Mouse (Mus musculus): ENCODE measurements around the gene Selenow.
"Not testable (repeated sequence)": the region's sequence is repeated elsewhere in the genome, so short reads cannot be mapped to it uniquely, and the experiment has no call there.

Gene Selenow

DNA sequence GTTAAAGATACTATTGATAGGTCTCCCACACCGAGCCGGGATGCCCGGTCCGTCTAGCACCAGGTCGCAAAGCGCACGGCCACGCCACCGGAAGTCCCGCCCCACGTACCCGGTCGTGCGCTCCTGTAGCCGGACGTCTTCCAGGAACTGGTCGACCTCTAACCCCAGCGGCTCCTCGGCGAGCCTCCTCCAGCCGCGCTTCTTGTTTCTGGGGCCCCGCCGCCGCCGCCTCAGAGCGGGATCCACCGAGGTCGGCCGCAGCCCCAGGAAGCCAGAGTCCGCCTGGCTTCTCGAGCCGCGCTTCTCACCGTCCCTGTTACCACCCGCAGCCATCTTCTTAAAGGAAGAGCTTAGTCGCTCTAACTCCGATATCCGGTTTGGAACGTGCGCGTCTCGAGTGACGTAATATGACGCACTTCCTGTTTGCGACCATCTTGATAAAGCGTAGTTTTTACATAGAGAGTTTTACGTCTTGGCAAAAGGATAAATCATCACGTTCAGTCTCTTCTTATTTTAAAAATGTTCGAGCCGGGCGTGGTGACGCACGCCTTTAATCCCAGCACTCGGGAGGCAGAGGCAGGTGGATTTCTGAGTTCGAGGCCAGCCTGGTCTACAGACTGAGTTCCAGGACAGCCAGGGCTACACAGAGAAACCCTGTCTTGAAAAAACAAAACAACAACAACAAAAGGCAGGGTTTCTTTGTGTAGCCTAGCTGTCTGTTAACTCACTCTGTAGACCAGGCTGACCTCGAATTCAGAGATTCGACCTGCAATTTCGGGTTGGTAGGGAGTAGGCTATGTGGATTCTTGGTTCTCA is 23.7 kb upstream of the Selenow start, which contains the start of gene Nop53:
Nop53 (minus strand) TSS at position 354 of the 816 bp plus-strand sequence.
- peak; percentile 89 to 92 for DNase-seq (ENCODE audit: low spot score in 2 of 2)

DNA sequence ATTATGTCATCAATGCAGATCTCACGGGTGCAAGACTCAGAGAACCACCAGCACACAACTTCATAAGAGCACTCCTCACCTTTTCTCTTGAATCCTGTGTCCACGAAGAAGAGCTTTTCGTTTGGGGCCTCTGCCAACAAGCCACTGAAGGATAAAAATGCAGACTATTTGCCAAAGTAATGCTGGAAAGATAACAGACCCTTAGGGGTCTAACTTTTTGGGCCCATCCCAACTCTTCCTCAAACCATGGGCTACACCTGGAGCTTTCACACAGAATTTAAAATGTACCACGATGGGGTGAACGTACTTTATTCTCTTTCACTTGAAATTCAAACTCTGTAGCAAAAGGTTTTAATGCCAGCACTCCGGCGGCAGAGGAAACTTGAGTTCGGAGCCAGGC is 23.0 kb upstream of the Selenow start:
- DNase-seq (ENCODE audit: low spot score in 2 of 2): no peak

DNA sequence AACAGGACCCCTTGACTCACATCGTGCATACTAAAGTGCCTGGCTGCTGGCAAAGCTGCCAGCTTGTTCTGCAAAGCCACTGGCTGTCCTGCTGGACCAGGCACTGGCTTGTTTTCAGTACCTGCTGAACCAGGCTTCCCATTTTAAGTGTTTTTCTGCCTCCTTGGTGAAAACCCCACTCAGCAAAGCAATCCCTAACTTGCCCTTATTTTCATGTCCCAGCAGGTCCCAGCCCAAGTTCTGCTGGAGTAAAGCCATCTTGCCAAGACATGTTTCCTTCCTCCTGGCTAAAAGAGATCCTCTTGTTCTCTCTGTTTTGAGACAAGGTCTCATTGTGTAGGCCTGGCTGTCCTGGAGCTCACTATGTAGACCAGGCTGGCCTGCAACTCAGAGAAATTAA is 22.1 kb upstream of the Selenow start:
- no peak for DNase-seq (ENCODE audit: low spot score in 2 of 2)

DNA sequence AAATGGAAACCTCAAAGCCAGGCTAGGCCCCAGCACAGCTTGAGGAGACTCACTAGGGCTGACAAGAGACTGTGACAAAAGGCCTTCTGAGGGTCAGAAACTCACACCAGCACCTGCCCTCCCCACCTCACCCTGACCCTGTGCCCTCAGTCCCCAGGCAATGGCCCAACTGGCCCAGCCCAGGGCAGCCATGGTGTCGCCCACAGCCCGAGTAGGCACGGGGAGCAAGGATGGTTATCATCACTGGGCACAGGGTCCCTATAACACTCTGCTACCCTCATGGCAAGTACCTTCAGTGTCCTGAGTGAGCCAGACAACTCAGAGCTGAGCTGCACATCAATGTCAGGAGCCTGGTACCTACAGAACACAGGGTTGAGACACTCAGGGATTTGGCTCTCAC is 16.4 kb upstream of the Selenow start:
- no peak for DNase-seq (ENCODE audit: low spot score in 2 of 2)

DNA sequence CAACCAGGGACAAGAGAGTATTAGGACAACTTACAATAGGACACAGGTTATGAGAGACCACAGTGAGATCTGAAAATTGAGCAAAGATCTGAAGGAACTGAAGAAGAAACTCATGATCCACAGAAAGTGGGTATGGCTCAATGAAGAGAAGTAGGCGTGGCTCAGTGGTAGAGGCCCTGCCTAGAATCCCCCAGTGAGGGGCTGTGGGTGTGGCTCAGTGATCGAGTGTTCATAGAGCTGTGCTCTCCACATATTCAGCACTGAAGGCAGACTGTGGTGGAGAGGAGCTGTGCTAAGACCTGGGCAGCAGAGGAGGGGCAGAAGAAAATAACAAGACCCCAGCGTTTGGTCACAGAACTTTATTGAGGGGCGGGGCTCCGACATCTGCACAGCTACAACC is 15.3 kb upstream of the Selenow start:
- no peak for DNase-seq (ENCODE audit: low spot score in 2 of 2)

DNA sequence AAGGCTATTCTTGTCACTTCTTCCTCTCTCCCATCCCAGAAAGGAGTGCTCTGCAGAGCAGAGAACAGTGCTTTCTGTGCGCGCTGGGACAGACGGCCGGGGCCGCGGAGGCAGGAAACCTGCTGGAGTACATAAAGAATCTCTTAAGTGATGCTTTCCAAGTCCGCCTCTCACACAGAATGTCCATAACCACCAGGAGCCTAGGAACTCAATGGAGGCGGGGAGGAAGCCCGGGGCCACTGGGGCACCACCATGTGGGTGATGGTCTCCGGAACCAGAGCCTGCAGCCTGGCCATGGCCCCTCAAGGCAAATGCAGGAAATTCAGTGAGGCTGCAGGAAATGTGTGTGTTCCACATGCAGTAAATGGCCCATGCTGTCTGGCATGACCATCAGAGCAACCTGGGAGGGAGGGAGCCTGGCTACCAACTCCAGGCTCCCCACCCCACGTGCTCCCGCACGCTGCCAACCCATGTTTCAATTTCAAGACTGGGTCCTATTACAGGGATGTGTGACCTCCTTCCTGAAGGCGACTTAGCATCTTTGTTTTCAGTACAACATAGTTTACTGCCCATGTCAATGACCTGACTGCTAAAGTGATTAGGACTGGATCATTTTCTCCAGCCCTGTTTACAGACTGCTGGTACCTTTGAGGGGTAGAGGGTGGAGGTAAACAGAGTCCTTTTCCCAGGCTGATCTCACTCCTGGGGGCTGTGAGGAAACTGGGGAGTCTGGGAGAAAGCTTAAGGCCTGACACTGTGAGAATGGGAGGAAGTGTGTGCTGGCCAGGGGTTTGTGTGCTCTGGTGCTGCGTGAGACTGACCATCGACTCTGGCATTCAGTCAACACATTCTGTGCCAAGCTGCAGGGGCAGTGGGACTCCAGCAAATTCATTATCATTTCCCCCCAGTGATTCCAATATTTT is 11.5 kb upstream of the Selenow start:
- DNase-seq (ENCODE audit: low spot score in 2 of 2): no peak

DNA sequence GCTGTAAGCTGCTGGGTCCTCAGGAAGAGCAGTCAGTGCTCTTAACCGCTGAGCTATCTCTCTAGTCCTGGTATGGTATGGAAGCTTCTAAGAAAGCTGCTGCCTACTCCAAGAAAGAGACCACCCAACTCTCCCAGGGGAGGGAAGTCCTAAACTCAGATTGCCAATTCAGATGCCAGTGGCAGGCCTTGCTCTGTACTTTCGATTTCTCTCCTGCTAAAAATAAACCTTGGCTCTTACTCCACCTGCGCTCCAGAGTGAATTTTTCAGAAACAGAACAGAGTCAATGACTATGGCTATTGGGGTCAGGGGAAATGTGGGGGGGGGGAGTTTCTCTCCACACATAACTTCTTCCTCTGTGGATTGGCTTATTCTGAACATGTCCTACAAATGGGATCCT is 9.4 kb upstream of the Selenow start:
- DNase-seq (ENCODE audit: low spot score in 2 of 2): no peak

DNA sequence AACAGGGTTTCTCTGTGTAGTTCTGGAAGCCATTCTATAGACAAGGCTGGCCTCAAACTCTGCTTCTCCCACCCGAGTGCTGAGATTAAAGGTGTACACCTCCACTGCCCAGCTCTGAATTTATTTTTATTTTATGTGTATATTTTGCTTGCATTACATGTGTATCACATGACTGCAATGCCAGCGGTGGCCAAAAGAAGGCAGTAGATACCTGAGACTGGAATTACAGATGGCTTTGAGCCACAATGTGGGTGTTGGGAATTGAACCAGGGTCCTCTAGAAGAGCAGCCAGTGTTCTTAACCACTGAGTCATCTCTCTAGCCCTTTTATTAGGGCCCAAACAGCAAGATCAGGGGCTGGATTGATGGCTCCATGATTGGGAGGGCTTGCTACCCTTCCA is 8.3 kb upstream of the Selenow start:
- no peak for DNase-seq (ENCODE audit: low spot score in 2 of 2)

DNA sequence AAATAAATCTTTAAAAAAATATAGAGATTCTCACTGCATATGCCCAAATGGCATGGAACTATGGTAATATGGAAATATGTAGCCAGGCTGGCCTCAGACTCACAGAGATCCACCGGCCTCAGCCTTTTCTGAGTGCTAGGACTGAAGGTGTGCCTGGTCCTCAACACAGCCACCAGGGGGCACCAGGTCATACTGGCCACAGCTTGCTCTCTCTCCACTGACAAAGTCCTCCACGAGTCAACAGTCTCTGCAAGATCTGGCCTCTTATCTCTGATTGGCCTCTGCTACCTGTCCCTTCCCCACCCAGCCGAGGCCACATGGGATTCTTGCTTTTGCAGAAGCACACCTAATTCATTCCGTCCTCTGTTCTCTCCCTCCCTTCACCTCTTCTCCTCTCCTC is 7.7 kb upstream of the Selenow start:
- peak; percentile 52 to 84 for DNase-seq (ENCODE audit: low spot score in 2 of 2)

DNA sequence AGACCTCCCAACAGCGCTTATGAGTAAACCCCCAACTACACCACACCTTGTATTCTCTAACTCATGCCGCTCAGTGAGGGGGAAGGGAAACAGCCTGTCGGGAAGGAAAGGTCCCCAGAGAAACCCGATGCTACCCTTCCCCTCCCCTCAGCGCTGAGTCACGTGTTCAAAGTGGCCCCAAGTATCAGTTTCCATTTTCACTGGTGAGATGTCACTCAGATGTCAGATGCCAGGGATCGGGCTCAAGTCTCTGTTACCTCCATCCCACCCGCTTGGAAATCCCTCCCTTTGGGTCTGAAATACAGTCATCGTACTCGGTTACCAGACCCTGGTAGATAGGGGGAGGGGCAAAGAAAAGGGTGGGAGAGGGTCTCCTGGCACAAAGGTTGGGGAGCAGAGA is 406 bp downstream of the Selenow start:
- peak; percentile 40 to 48 for DNase-seq (ENCODE audit: low spot score in 2 of 2)

DNA sequence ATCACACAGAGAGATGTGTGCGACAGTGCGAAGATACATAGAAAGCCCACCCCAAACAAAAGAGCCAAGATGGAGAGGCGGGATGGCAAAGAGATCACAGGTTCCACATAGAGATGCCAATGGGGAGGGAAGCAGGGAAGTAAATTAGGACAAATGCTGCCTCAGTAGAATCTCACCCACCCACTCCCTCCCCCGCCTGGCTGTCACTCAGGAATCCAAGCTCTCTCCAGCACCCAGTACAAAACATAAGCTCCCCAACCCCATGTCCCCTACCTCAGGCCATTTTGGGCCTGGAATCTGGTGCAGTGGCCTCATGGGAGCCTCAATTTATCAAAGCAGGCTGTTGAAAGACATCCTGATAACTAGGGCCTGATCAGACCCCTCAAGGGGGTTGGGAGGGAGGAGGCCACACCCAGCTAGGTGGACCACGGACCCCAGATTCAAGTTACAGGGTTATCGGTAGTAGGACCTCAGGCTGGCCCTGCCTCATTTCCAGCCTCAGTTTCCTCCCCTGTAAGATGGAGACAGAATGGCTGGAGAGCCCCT is 1.5 kb downstream of the Selenow start:
- no peak for DNase-seq (ENCODE audit: low spot score in 2 of 2)

DNA sequence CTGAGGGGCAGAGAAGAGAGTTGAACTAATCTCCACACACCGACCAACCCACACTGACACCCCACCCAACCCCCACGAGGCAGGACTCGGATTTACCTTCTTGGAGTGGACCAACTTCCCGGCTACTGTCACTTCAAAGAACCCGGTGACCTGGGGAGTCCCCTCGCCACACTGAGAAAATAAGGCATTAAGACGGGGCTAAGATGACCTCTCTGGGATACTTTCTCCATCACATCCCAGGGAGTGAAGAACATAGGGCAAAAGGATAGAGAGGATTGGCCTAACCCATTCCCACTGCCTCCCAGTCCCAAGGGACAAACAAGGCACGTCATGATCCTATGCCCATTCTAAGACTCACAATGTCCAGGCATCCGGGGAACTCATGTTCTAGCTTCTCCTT is 2.3 kb downstream of the Selenow start:
- DNase-seq (ENCODE audit: low spot score in 2 of 2): no peak

DNA sequence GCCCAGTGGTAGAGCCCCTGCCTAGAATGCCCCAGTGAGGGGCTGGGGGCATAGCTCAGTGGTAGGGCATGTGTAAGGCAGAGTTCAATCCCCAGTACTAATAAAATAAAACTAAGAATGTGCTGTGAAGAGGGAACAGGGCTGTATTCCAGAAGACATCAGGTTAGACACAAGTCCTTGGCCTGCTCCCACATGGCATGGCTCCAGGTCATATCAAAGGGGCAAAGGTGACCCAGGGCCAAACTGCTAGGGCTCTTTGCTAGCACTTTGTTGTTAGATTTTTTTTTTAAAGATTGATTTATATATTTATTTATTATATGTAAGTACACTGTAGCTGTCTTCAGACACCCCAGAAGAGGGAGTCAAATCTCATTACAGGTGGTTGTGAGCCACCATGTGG is 3.8 kb downstream of the Selenow start:
- no peak for DNase-seq (ENCODE audit: low spot score in 2 of 2)

DNA sequence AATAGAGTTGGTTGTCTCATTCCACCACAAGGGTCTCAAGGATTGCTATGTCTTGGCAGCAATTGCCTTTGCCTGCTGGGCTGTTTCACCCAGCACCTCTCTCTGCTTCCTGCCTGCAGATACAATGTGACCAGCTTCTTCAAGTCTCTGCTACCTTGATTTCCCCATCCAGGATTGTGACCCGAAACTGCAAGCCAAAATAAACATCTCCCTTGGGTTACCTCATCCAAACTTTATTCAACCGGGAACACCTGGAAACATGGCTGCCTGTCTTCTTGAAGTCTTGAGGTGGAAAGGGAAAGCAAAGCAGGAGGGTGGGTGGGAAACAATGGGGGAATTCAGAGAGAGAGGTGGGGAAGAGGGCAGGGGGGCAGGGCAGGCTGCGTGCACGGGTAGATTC is 5.2 kb downstream of the Selenow start:
- no peak for DNase-seq (ENCODE audit: low spot score in 2 of 2)

DNA sequence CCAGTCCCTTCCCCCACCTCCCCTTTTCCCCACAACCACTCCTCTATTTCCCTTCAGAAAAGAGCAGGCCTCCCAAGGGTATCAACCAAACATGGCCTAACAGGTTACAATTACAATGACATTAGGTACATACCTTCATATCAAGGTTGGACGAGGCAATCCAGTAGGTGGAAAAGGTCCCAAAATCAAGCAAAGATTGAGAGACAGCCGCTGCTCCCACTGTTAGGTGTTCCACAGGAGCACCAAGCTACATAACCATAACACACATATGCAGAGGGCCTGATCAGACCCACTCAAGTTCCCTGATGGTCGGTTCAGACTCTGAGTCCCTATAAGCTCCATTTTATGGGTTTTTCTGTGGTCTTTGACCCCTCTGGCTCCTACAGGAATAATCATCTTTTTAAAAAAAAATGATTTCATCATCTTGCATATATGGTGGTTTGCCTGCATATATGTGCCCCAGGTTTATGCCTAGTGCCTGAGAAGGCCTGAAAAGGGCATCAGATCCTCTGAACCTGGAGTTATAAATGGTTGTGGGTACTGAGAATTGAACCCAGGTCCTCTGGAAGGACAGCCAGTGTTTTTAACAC is 6.0 kb downstream of the Selenow start:
- no peak for DNase-seq (ENCODE audit: low spot score in 2 of 2)

DNA sequence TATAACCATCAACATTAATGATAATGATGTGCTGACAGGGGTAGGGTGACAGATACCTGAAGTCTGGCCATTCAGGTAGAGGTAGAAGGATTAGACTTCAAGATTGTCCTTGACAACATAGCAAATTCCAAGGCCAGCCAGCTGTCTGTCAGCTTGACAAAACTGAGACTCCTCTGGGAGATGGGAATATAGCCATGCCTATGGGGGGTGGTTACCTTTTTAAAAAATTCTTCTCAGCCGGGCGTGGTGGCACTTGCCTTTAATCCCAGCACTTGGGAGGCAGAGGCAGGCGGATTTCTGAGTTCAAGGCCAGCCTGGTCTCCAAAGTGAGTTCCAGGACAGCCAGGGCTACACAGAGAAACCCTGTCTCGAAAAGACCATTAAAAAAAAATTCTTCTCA is 6.5 kb downstream of the Selenow start:
- not testable (repeated sequence) for DNase-seq (ENCODE audit: low spot score in 2 of 2)

DNA sequence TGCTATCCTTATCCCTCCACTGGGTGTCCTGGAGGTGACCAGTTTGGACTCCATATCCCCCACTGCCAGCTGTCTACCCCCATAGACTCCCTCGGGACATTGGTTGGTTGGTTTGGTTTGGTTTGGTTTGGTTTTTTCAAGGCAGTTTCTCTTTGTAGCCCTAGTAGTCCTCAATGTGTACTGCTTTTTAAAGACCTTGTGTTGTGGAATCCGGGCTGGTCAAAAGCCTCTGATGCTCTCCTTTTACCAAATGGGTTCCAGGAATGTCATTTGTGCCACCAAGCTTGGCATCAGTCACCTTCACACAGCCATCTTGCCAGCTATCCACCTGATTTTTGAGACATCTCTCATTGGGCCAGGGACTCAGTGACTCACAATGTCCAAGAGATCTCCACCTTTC is 7.5 kb downstream of the Selenow start:
- DNase-seq (ENCODE audit: low spot score in 2 of 2): no peak

DNA sequence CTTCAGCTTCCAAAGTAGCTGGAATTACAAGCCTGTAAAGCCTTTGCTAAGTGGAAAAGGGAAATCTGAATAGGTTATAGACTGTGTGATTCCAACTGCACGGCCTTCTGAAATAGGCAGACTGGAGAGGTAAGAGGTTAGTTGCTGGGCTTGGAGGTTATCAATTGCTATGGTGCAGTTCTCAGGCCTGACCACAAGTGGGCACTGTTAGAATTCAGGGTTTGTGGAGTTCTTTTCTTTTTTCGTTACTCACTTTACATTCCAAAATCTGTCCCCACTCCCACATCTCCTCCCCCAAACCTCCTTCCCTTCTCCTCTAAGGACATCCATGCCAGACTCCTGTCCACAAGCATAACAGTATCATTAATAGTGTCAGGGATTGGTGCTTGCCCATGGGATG is 8.0 kb downstream of the Selenow start:
- DNase-seq (ENCODE audit: low spot score in 2 of 2): peak; percentile 35 to 67

DNA sequence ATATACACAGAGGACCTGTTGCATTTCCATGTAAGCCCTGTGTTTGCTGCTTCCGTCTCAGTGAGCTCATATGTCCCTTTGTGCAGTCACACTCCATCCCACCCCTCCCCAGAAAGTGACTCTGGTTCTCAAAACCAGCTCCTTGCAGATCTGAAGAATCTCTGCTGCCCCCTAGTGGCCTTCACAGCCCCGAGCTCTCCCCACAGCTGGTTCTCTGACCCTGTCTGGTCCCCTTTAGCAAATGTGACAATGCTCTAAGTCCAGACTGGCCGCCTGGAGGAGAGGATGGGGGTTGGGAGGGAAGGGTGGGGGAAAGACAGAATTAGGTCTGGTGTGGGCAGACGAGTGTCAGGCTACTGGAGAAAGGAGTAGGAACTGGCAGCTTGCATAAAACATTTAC is 10.0 kb downstream of the Selenow start:
- peak; percentile 44 to 81 for DNase-seq (ENCODE audit: low spot score in 2 of 2)

DNA sequence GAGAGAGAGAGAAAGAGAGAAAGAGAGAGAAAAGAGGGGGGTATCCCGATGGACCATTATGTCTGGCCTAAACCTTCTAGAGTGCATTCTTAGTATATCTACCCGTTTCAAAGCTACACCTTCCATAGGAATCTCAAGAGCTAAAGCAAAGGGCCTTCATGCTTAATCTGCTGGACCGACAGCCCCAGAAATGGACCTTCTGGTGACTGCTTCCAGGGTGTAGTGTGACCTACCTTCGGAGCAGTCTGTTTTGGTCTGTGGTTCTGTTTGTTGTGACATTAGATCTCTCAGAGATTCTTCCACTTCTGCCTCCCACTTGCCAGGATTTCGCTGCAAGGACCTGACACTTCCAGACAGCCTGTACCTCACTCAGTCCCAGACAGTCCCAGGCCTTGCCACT is 11.7 kb downstream of the Selenow start:
- no peak for DNase-seq (ENCODE audit: low spot score in 2 of 2)

DNA sequence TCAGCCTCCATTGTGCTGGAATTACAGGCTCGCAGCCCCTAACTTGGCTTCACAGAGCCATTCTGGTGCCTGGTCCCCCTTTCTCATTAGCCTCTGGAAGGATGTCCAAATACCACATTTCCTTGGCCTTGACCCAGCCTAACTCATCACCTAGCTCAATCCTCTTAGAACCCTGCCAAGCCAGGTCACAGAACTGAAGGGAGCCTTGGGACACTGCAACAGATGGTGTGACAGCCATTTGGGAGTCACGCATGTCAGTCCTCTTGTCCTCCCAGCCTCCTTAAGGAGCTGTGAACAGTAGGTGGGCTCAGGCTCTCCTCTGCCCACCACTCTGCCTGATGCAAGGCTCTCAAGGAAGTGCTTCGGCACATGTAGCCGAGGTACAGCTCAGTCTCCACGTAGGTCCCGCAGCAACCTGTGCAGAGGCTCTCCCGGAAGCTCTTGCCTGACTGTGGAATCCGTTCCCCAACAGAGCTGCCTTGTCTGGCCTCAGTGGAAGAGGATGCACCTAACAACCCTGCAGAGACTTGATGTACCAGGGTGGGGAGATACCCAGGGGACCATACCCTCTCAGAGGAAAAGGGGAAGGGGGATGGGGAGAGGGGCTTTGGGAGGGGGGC is 14.1 kb downstream of the Selenow start:
- DNase-seq (ENCODE audit: low spot score in 2 of 2): no peak

DNA sequence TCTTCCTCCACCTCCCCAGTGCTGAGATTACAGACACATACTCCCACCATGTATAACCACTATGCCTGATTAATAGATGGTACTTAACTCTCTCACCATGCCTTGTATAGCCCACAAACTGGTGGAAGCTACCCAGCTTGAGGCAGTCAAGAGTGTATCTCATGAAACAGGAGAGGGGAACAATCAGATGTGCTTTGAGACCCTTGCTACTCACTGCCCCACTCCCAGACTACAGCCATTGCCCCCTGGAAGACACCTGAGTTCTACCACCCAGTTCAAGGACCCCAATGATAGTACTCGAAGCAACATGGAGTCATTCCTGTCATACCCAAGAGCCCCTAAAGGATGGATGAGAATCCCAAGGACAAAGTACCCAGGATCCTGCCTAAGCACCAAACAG is 15.6 kb downstream of the Selenow start:
- no peak for DNase-seq (ENCODE audit: low spot score in 2 of 2)

Data from spleen, postnatal 10 days (tissue).